Mouse (Mus musculus) right cerebral cortex, postnatal 4 days (tissue): ENCODE measurements around the gene Mrpl45.
"Not testable (repeated sequence)": the region's sequence is repeated elsewhere in the genome, so short reads cannot be mapped to it uniquely, and the experiment has no call there.

Experiments used
- DNase-seq: peaks from one replicate; pipeline ENCODE4 v3.0.0-alpha.2; 2022

Gene Mrpl45

GRCm38 (mm10) chr11:97299939-97300338 is 15.6 kb upstream of the Mrpl45 start:
- no peak for DNase-seq

GRCm38 (mm10) chr11:97301406-97301805 is 14.1 kb upstream of the Mrpl45 start:
- DNase-seq = no peak

DNA sequence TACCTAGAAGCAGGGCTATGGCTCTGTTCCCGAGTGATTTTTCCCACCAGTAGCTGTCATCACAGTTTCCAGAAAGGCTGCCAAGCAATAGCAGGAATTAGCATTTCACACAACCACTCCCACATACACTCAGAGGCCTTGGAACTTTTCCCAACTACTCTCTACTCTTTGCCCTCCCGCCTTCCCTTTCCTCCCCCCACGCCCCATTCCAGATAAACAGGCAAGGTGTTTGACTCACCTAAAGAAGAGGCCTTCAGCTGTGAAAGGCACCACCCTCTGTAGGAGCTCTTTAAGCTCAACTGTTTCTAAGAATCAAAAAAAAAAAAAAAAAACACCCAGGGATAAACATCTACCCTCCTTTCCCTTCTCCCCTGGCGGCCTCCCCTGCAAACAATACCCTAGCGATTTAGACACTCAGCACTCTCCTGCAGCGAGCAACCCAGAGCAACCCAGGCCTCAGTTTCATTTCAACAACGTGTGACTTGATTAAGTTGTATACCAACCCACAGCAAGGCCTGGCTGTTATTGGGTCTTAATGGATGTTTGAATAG is 13.2 kb upstream of the Mrpl45 start:
- no peak for DNase-seq

DNA sequence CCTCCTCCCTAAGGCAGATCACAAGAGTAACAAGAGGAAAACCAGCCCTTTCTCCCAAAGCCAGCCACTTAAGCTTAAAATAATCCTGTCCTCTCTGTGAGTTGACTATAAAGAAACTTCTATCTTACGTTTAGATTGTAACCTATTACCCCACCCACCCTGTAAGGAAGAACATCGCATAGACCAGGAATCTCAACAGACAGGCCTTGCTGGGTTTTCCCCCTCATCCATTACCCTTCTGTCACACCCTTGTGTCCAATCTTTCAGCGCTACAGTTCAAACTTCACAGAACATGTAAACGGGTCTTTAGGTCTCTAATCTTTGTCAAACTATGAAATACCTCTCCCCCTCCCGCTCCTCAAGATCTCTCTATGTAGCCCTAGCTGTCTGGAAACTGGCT is 10.9 kb upstream of the Mrpl45 start:
- no peak for DNase-seq

- DNase-seq = no peak
These were observed 8.0 kb upstream of the Mrpl45 start for GRCm38 (mm10) chr11:97307294-97308069.

DNA sequence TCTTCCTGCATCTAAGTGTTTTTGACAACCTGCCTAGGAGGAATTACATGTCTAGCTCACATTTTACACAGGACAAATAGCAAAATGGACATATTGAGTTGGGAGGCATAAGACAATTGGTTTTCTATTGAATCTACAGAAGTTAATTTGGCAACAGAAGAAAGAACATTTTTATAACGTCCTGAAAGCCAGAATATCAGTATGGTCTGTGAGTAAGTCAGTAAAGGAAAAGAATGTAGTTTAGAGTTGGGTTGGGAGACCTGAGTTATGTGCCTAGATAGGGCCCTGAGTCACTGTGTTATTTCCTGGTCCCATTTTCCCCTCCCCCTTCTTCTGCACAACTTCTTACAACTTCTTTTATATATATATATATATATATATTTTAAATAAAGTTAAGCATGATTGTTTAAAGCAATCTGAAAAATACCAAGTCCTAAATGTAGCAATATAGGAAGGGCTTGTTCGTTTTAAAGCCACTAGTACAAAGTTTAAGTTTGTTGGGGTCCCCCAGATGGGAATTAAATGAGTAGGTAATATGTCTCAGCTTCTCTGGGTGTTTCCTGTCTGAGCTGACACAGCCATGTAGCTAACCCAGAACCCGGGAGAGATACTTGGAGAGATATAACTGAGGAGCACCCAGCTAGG is 6.6 kb upstream of the Mrpl45 start:
- no peak for DNase-seq

GRCm38 (mm10) chr11:97309451-97309836 is 6.1 kb upstream of the Mrpl45 start:
- DNase-seq = no peak

DNA sequence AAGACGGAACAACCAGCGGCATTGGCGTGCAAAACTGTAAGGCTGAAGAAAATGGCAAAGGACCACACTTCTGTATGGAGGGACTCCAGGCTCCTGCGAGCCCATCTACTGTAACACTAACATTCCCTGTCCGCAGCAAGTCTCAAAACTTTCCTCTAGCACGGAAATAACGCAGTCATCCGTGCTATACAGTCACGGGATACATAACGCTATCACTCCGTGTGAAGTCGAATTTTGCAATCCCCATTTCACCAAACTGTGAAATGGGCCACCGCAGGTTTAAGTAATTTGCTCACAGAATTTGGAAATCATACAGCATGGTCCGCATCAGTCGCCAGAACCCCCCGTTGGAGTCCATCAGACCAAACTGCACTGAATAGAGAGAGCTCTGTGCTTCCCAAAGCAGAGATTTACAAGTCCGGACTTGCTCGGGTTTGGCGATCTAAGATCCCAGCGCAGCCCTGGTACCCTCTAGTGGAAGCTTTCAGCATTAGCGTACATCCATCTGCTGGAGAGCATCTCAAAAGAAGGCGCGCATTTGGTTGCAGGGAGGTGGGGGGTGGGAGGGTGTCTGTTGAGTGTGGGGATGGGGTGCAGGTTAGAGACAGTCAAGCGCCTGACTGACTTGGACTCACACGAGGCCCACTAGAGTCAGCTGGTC is 5.5 kb upstream of the Mrpl45 start:
- peak; percentile 61 for DNase-seq

DNA sequence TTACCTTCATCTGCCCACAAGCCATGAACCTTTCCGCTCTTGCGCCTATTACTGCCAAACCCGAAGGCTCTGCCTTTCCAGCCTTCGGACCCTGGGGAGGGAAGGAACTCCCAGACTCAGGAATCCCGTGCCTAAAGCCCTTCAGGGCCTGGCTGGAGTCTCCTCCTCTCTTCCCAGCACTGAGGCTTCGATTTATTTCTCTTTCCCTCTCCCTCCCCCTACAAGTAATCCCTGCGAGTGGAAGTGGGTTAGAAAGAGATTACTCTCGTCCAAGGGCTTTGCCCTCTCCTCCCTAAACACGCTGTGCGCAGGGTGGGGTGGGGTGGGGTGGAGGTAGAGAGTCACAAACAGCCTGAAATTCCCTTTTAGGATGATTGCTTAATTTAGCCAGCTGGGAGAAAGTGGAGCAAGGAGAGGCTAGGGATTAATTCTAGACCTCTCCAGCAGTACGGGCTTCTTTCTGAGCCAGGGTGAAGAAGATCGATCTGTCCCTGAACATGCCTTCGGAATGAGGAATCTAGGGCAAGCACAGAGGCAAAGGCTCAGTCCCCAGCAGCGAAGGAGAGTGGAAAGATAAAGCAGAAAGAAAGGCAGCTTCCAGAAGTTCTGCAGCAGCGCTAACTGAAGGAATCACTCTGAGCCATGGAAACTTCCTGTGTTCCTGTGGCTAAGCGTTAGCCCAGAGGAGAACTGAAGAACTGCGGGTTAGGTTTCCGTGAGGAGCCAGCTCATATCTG is 4.5 kb upstream of the Mrpl45 start:
- no peak for DNase-seq

- not testable (repeated sequence) for DNase-seq
These were observed 2.6 kb upstream of the Mrpl45 start for GRCm38 (mm10) chr11:97312871-97313270.

DNA sequence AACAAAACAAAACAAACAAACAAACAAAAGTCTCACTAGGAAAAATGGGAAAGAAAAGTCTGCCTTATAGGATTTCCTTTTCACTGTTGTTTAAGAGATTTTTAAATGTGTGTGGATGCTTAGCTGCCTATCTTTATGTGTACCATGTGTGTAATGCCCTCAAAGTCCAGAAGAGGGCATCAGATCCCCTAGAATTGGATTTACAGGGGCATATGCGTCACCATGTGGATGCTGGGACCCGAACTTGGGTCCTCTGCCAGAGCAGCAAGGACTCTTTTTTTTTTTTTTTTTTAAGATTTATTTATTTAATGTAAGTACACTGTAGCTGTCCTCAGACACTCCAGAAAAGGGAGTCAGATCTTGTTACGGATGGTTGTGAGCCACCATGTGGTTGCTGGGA is 1.4 kb upstream of the Mrpl45 start:
- no peak for DNase-seq

GRCm38 (mm10) chr11:97314751-97315503 is 589 bp upstream of the Mrpl45 start:
- no peak for DNase-seq

DNA sequence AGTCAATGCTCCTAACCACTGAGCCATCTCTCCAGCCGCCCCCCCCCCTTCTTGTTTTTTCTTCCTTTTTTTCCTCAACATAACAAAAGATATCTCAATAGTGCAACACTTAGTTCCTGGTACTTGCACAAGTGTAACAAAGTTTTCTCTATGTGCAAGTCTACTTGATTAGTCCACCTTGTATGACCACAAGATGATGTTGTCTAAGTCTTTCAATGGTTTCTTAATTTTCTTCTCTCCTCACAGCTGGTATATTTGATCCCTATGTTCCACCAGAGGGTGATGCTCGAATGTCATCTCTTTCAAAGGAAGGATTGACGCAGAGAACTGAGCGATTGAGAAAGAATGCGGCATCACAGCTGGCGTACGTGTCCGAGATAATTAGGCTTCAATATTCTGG is 5.7 kb downstream of the Mrpl45 start:
- no peak for DNase-seq

DNA sequence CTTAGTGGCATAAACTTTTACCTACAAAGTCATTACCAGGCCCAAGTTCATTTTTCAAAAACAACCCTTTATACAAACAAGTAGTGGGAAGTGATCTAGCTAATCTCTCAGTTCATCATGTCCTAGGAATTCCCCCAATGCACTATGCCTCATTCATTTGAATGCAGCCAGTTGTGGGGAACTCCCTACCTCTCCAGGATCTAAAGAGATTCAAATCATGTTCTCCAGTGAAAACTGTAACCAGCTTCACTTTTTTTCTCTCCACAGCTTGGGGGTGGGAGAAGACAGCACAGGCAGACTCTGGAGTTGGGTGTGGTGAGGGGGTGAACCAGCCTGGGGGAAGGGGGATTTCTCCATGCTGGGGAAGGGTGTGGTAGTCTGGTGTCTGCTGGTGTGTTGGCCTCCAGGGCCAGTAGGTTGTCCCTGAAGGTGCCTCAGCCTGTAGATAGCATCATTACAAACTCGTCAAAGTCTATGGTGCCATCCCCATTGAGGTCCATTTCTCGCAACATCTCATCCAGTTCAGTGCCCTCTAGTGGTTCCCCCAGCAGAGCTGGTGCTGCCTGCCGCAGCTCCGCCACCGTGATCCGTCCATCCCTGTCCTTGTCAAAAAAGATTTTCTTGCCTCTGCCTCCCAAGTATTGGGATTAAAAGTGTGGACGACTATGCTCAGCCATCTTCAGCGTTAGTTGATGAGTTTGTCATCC is 6.5 kb downstream of the Mrpl45 start:
- not testable (repeated sequence) for DNase-seq

GRCm38 (mm10) chr11:97325224-97325623 is 9.7 kb downstream of the Mrpl45 start:
- DNase-seq = no peak

GRCm38 (mm10) chr11:97328148-97328547 is 12.6 kb downstream of the Mrpl45 start:
- DNase-seq = peak; percentile 75

- no peak for DNase-seq
These were observed 14.8 kb downstream of the Mrpl45 start for GRCm38 (mm10) chr11:97330315-97330714.

- no peak for DNase-seq
These were observed 16.0 kb downstream of the Mrpl45 start for GRCm38 (mm10) chr11:97331231-97332190.

GRCm38 (mm10) chr11:97333044-97333443 is 17.5 kb downstream of the Mrpl45 start:
- no peak for DNase-seq

DNA sequence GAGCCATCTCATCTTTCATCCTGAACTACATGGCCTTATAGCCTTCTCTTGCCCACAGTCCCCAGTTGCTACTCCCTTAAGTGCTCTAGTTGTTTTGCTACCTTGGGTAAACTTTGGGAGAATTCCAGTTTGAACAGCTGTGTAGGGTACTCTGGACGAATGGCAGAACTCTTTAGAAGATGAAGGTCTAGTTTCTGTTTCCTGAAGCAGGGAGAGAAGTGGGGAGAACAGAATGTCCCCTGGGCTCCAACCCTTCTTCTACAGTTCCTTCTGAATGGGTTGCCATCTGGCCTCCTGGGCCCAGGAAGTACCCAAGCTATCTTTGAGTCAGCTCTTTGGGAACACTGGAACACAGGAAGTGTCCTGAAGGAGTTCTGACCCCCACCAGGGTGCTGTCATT is 18.4 kb downstream of the Mrpl45 start:
- DNase-seq = no peak
